Mouse (Mus musculus) E14TG2a.4 (cell line): ENCODE measurements at regions not wholly inside any gene's neighbourhood (a gene's known extent, or its start where the extent isn't known, plus 50 kb on each side); places are given as distances from the start of the nearest gene placed in this dataset.

Source experiments
- H3K27me3 ChIP-seq: 2 replicates; pipeline ENCODE4 v1.6.1; 2014; ENCODE audit warnings: low read length, control low read depth; ENCODE audit not compliant: insufficient read depth
- H3K36me3 ChIP-seq: 2 replicates; pipeline ENCODE4 v1.6.1; 2014; ENCODE audit warnings: low read length, control low read depth; ENCODE audit not compliant: insufficient read depth
- H3K4me1 ChIP-seq: replicated peaks from 2 replicates; pipeline ENCODE4 v1.6.1; 2014; ENCODE audit warnings: low read depth, low read length, control low read depth
- H3K4me3 ChIP-seq: replicated peaks from 2 replicates; pipeline ENCODE4 v1.5.1; 2014; ENCODE audit warnings: mild to moderate bottlenecking, low read length
- H3K9me3 ChIP-seq: 2 replicates; pipeline ENCODE4 v1.6.1; 2014; ENCODE audit warnings: low read length, control low read depth
- CTCF ChIP-seq: conservative IDR thresholded peaks from 2 replicates; pipeline ENCODE4 v1.5.1; 2014; ENCODE audit warnings: low read length
- NANOG ChIP-seq: IDR thresholded peaks from 2 replicates; pipeline ENCODE4 v1.6.1; 2014; ENCODE audit warnings: borderline replicate concordance, low read length, mixed read lengths
- POU5F1 ChIP-seq: IDR thresholded peaks from 2 replicates; pipeline ENCODE4 v1.6.1; 2014; ENCODE audit warnings: low read length, borderline replicate concordance

DNA sequence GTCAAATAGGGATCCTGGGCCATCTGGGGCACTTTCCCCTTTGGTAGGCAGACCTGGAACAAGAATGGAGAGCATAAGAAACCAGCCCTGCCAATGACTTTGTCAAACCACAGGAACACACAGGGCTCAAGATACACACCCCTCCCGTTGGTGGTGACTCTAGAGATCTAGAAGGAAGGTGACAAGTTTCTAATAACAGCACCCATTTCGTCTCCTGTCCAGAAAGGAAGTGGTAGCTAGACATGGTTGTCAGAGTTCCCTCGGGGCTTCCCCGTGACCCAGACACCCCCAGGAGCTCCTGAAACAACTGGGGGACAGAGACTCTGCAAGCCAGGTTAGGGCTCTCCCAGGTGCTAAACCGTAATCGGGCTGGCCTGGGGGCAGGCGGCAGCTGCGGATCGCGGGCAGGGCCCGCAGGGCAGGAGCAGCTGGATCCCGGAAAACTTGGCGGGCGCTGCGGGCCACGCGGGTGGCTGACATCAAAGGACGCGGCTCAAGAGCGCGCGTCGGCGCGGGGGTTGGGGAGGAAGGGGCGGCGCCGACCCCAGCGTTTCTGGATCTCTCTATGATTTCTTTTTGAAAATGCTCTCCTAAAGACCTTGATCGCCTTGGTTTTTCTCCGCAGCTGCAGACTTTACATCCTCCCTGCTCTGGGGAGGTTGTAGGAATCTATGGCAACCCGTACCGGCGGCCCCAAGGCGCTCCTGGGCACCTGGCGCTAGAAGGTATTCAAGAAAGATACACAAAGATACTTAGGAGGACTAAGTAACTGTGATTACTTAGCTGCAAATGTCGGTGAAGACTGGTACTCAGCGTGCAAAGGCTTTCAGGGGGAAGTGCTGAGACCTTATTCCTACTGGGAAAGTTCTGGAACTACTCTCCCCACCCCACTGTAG is 92.1 kb downstream of the Foxi3 start:
- Histone ChIP-seq H3K9me3 (peaks cover 4% of the 10 kb centered on the region; the same call in 1 of the 2 replicates), H3K4me1 (peaks cover 17% of the 10 kb centered on the region), H3K27me3 (peaks cover 38% of the 10 kb centered on the region), H3K4me3 (peak overlapping the region; percentile 73), H3K36me3 (no peaks in the 10 kb centered on the region)
- TF ChIP-seq NANOG (no peak), CTCF (no peak), POU5F1 (no peak)

DNA sequence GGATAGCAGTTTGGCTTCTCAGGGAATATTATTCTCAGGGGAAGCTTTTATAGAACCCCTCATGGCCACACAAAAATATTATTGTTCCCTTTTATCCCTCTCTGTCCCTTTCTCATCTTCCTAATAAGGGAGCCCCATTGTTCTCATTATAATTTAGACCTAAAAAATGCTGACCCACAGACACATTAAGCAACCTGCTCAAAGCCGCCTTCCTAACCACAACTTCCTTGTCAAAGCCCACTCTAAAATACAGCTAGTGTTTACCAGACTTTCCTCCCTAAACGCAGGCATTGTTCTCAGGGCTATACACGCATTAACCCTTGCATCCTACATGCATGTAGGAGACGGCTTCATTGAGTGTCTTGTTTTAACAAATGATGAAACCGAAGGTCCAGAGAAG is 93.9 kb downstream of the Foxi3 start:
- H3K27me3 ChIP-seq = peaks cover 40% of the 10 kb centered on the region
- TF ChIP-seq POU5F1 (no peak), CTCF (no peak), NANOG (no peak)
- peaks cover 4% of the 10 kb centered on the region; the same call in 1 of the 2 replicates for H3K9me3 ChIP-seq
- no peaks in the 10 kb centered on the region for H3K36me3 ChIP-seq
- H3K4me3 ChIP-seq = no peak overlapping the region
- H3K4me1 ChIP-seq = peaks cover 17% of the 10 kb centered on the region

DNA sequence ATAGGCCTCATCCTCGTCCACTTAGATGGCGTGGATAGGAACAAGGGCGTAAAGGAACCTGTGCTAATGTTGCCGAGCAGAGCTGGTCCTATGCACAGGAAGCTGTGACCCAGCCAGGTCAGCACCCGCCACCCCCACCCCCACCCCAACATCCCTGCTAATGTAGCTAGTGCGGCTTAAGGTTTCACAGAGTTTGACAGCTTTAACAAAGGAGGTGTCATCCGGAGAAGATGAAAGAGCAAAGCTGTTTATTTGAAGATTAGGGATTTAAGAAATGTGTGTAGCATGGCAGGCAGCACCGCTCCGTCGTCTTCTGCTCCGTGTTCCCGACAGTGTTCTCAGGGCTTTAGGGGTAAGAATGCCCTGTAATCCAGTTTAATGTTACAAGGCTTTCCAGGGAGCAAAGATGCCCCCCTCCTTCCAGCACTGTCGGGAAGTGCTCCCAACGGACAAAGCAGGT is 93.5 kb downstream of the Thnsl2 start:
- peaks cover 4% of the 10 kb centered on the region; the same call in 1 of the 2 replicates for H3K9me3 ChIP-seq
- H3K4me3 ChIP-seq = no peak overlapping the region
- peaks cover 40% of the 10 kb centered on the region for H3K27me3 ChIP-seq
- peaks cover 17% of the 10 kb centered on the region for H3K4me1 ChIP-seq
- TF ChIP-seq CTCF (no peak), POU5F1 (no peak)
- no peaks in the 10 kb centered on the region for H3K36me3 ChIP-seq

DNA sequence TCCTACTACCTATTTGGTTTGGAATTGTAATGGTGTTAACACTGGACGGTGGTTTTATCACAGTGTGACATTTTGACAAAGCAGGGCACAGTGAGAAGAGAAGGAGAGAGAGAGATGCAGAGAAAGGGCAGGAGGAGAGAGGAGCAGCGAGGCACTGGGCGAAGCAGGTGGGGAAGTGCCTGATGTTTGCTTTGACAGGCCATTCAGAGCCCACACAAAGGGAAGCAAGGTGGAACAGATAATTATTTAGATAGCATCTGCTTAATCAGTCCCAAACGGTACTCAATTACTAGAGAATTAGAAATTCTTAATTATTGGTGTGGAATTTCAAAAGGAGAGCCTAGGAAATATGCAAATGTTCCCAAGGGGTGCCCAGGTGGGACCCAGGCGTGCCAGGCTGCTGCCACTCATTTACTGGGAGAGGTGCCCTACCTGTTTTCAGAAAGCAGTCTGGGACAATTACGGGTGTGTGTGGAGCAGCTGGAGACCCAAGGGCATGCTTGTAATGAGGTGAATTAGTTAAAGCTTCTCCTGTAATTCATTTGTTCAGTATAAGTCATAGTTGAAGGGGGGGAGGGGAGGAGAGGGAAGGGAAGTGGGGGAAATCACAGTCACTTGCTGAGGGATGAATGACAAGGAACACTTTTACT is 86.9 kb downstream of the Thnsl2 start:
- Histone ChIP-seq H3K4me1 (no peaks in the 10 kb centered on the region), H3K9me3 (no peaks in the 10 kb centered on the region), H3K36me3 (no peaks in the 10 kb centered on the region), H3K27me3 (peaks cover 23% of the 10 kb centered on the region), H3K4me3 (no peak overlapping the region)
- TF ChIP-seq NANOG = no peak

DNA sequence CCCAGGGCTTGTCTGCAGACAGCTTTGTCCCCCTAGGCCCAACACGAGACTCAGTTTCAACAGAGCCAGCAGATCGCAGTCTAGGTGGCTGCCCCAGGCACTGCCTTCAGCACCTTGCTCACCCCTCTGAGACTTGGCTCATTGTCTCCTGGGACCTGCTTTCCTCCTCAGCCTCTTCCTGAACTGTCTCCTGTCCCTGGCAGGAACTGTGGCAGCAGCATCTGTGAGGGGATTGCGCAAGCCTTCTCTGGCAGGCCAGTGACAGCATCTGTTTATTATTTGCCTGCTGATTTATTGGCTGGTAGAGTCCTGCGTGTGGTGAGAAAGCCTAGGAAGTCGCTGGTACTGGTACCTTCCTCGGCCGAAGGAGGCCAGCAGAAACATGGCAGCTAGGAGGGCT is 84.1 kb downstream of the Thnsl2 start:
- H3K36me3 ChIP-seq = no peaks in the 10 kb centered on the region
- no peaks in the 10 kb centered on the region for H3K4me1 ChIP-seq
- H3K27me3 ChIP-seq = peaks cover 14% of the 10 kb centered on the region
- H3K4me3 ChIP-seq = no peak overlapping the region
- TF ChIP-seq POU5F1 (no peak), NANOG (no peak), CTCF (no peak)
- H3K9me3 ChIP-seq = no peaks in the 10 kb centered on the region

DNA sequence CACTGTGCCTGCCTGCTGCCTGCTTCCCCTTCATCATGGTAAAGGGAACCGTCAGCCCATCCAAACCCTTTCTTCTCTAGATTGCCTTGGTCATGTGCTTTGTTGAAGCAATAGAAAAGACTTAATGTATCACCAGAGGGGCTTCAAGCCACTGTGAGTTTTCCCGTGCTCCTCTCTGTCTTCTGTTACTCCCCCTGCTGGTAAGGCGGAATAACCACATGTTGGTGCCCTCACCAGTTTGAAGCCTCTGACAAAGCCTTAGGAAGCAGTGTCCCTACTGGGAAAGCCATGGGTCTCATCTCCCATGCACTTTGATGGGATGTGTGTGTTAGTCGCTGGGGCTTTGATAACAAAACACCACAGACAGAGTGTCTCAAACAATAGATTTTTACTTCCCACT is 81.3 kb downstream of the Thnsl2 start:
- Histone ChIP-seq H3K36me3 (no peaks in the 10 kb centered on the region), H3K4me1 (no peaks in the 10 kb centered on the region), H3K27me3 (peaks cover 22% of the 10 kb centered on the region), H3K4me3 (no peak overlapping the region), H3K9me3 (no peaks in the 10 kb centered on the region)
- TF ChIP-seq CTCF = peak; percentile 75
- TF ChIP-seq POU5F1 = no peak

GRCm38 (mm10) chr6:71065428-71065827 is 78.8 kb downstream of the Thnsl2 start:
- Histone ChIP-seq H3K27me3 (peaks cover 12% of the 10 kb centered on the region), H3K4me1 (no peaks in the 10 kb centered on the region), H3K9me3 (no peaks in the 10 kb centered on the region), H3K4me3 (no peak overlapping the region), H3K36me3 (no peaks in the 10 kb centered on the region)
- no peak for TF ChIP-seq POU5F1
- no peak for TF ChIP-seq CTCF
- no peak for TF ChIP-seq NANOG

GRCm38 (mm10) chr6:71069229-71069628 is 75.0 kb downstream of the Thnsl2 start:
- Histone ChIP-seq H3K36me3 (no peaks in the 10 kb centered on the region), H3K4me1 (no peaks in the 10 kb centered on the region), H3K27me3 (peaks cover 14% of the 10 kb centered on the region), H3K9me3 (no peaks in the 10 kb centered on the region), H3K4me3 (no peak overlapping the region)
- TF ChIP-seq NANOG (no peak), CTCF (no peak), POU5F1 (no peak)
